8 mouse cellular contexts compared by ENCODE assay signal in genomic region chr4:134497223-134497622, GRCm38 (mm10). TPM values are rescaled to one million over a fixed set of nuclear protein-coding genes. Genes with fewer than 3 reads are reported as not detected.
DNase-seq lines count a peak whose midpoint lies in the region; ATAC-seq and TF ChIP-seq lines count a peak whose summit lies in the region.

No protein-coding gene starts in this region.

- intact Hi-C loops in left cerebral cortex, adult 2 months (cut with DNase I), result no loop called here
- intact Hi-C loops in left cerebral cortex, postnatal 25 days (cut with DNase I), result no loop called here

- peak overlapping the region; percentile 98 for H3K27ac ChIP-seq in left cerebral cortex, adult 2 months
- no peak overlapping the region for H3K27ac ChIP-seq in embryonic facial prominence, embryonic 11.5 days (replicated peaks; ENCODE audit: low read depth, low read length)
- peak overlapping the region; percentile 83 for H3K27ac ChIP-seq in intestine, embryonic 16.5 days (ENCODE audit: low read length)
- H3K27ac ChIP-seq in neural tube, embryonic 14.5 days (ENCODE audit: low read depth, low read length), result peak overlapping the region; percentile 70

- no peak for ATAC-seq in embryonic facial prominence, embryonic 11.5 days (replicated peaks; ENCODE audit: insufficient number of reproducible peaks, low FRiP score, low TSS enrichment, low read depth)
- ATAC-seq in intestine, embryonic 16.5 days, result peak; percentile 34
- peak; percentile 52 for ATAC-seq in neural tube, embryonic 14.5 days (ENCODE audit: low read depth)

- no peaks in the 10 kb centered on the region for H3K27me3 ChIP-seq in embryonic facial prominence, embryonic 11.5 days (ENCODE audit: control insufficient read depth, insufficient read depth, low read length)
- H3K27me3 ChIP-seq in intestine, embryonic 16.5 days (replicated peaks; ENCODE audit: control insufficient read depth, insufficient read depth, low read length), result no peaks in the 10 kb centered on the region
- H3K27me3 ChIP-seq in neural tube, embryonic 14.5 days (ENCODE audit: control insufficient read depth, insufficient read depth, low read length), result no peaks in the 10 kb centered on the region

- WGBS in embryonic facial prominence, embryonic 11.5 days, result 14% methylated on average over 6 of the region's 6 CpGs
- 16% methylated on average over 6 of the region's 6 CpGs for WGBS in intestine, embryonic 16.5 days
- WGBS in neural tube, embryonic 14.5 days, result 3% methylated on average over 6 of the region's 6 CpGs

- H3K36me3 ChIP-seq in embryonic facial prominence, embryonic 11.5 days (replicated peaks; ENCODE audit: control insufficient read depth, insufficient read depth, low read depth, low read length), result no peaks in the 10 kb centered on the region
- no peaks in the 10 kb centered on the region for H3K36me3 ChIP-seq in intestine, embryonic 16.5 days (ENCODE audit: control insufficient read depth, insufficient read depth, low read length)
- no peaks in the 10 kb centered on the region for H3K36me3 ChIP-seq in neural tube, embryonic 14.5 days (ENCODE audit: control insufficient read depth, insufficient read depth, low read length)

- no peak for TF ChIP-seq CTCF in left cerebral cortex, adult 2 months (IDR thresholded peaks at IDR 0.05)

- no peaks in the 10 kb centered on the region for H3K9me3 ChIP-seq in embryonic facial prominence, embryonic 11.5 days (replicated peaks; ENCODE audit: control insufficient read depth, low read length)
- no peaks in the 10 kb centered on the region for H3K9me3 ChIP-seq in intestine, embryonic 16.5 days (ENCODE audit: control insufficient read depth, low read length)
- no peaks in the 10 kb centered on the region for H3K9me3 ChIP-seq in neural tube, embryonic 14.5 days (ENCODE audit: control insufficient read depth, low read length)

- peak overlapping the region; percentile 68 for H3K9ac ChIP-seq in embryonic facial prominence, embryonic 11.5 days (replicated peaks; ENCODE audit: low read length)
- peak overlapping the region; percentile 69 for H3K9ac ChIP-seq in intestine, embryonic 16.5 days (ENCODE audit: low read depth, low read length)
- peak overlapping the region; percentile 66 for H3K9ac ChIP-seq in neural tube, embryonic 14.5 days (replicated peaks; ENCODE audit: low read depth, low read length)

- H3K4me2 ChIP-seq in embryonic facial prominence, embryonic 11.5 days (ENCODE audit: low read depth, low read length), result peak overlapping the region; percentile 95
- peak overlapping the region; percentile 88 for H3K4me2 ChIP-seq in intestine, embryonic 16.5 days (ENCODE audit: low read depth, low read length)
- H3K4me2 ChIP-seq in neural tube, embryonic 14.5 days (ENCODE audit: low read depth, low read length), result peak overlapping the region; percentile 90

- peak overlapping the region; percentile 87 for H3K4me3 ChIP-seq in left cerebral cortex, adult 2 months
- H3K4me3 ChIP-seq in embryonic facial prominence, embryonic 11.5 days (ENCODE audit: low read depth, low read length), result peak overlapping the region; percentile 49
- peak overlapping the region; percentile 56 for H3K4me3 ChIP-seq in intestine, embryonic 16.5 days (ENCODE audit: low read length)
- H3K4me3 ChIP-seq in neural tube, embryonic 14.5 days (ENCODE audit: low read depth, low read length), result peak overlapping the region; percentile 47

- no peak for DNase-seq in left cerebral cortex, adult 2 months (ENCODE audit: extremely low spot score in 1 of 2, low spot score in 2 of 2)
- no peak for DNase-seq in left cerebral cortex, postnatal 25 days (ENCODE audit: low spot score in 2 of 2)
- DNase-seq in embryonic facial prominence, embryonic 11.5 days (ENCODE audit: low spot score), result no peak
- no peak for DNase-seq in embryo, embryonic 9.5 days (ENCODE audit: extremely low spot score)
- DNase-seq in embryo, embryonic 11 days, result no peak
- DNase-seq in left cerebral cortex, adult 18-20 months (ENCODE audit: low spot score in 2 of 2), result no peak

- peaks cover 5% of the 10 kb centered on the region for H3K4me1 ChIP-seq in embryonic facial prominence, embryonic 11.5 days (ENCODE audit: control insufficient read depth, insufficient read depth, low read length)
- H3K4me1 ChIP-seq in intestine, embryonic 16.5 days (ENCODE audit: control insufficient read depth, insufficient read depth, low read length), result peaks cover 25% of the 10 kb centered on the region
- H3K4me1 ChIP-seq in neural tube, embryonic 14.5 days (ENCODE audit: control insufficient read depth, insufficient read depth, low read length), result peaks cover 15% of the 10 kb centered on the region

RNA-seq across cellular contexts. Expression of gene Paqr7, which starts 0.7 kb away (rescaled TPM):
- total RNA-seq in left cerebral cortex, adult 2 months (2021), result 10 to 100 TPM; 69.3 to 77.9 TPM
- 10 to 100 TPM; 61.2 to 63.3 TPM for total RNA-seq in left cerebral cortex, postnatal 25 days (2021)
- 0.87 and 0.93 TPM in 2 replicates for polyA plus RNA-seq in embryonic facial prominence, embryonic 11.5 days (2014; fragmentation: Nextera tagmentation; extraction: Ambion mirVana)
- 23.6 and 32.1 TPM in 2 replicates for polyA plus RNA-seq in intestine, embryonic 16.5 days (2015; fragmentation: Nextera tagmentation; extraction: Ambion mirVana)
- 9.8 and 13.7 TPM in 2 replicates for polyA plus RNA-seq in neural tube, embryonic 14.5 days (2014; fragmentation: Nextera tagmentation; extraction: Ambion mirVana)
- total RNA-seq in left cerebral cortex, adult 18-20 months (2021), result 10 to 100 TPM; 63.5 to 70.1 TPM

RNA-seq across cellular contexts. Expression of gene Aunip, which starts 13.6 kb away (rescaled TPM):
- total RNA-seq in left cerebral cortex, adult 2 months (2021), result under 1 TPM; 0.54 to 0.63 TPM
- under 1 TPM; 0.37 to 0.60 TPM for total RNA-seq in left cerebral cortex, postnatal 25 days (2021)
- 7.0 and 8.3 TPM in 2 replicates for polyA plus RNA-seq in embryonic facial prominence, embryonic 11.5 days (2014; fragmentation: Nextera tagmentation; extraction: Ambion mirVana)
- polyA plus RNA-seq in intestine, embryonic 16.5 days (2015; fragmentation: Nextera tagmentation; extraction: Ambion mirVana), result 14.4 and 14.6 TPM in 2 replicates
- polyA plus RNA-seq in neural tube, embryonic 14.5 days (2014; fragmentation: Nextera tagmentation; extraction: Ambion mirVana), result 0.43 and 0.76 TPM in 2 replicates
- under 1 TPM in 1 of 2 experiments, not detected in 1; 0.54 TPM for total RNA-seq in left cerebral cortex, adult 18-20 months (2021)

RNA-seq across cellular contexts. Expression of gene Stmn1, which starts 29.1 kb away (rescaled TPM):
- 1,000 to 10,000 TPM in 1 of 2 experiments, 100 to 1,000 TPM in 1; 990 to 1,034 TPM for total RNA-seq in left cerebral cortex, adult 2 months (2021)
- 1,000 to 10,000 TPM in 1 of 2 experiments, 100 to 1,000 TPM in 1; 940 to 1,084 TPM for total RNA-seq in left cerebral cortex, postnatal 25 days (2021)
- 3,252 and 3,396 TPM in 2 replicates for polyA plus RNA-seq in embryonic facial prominence, embryonic 11.5 days (2014; fragmentation: Nextera tagmentation; extraction: Ambion mirVana)
- polyA plus RNA-seq in intestine, embryonic 16.5 days (2015; fragmentation: Nextera tagmentation; extraction: Ambion mirVana), result 982 and 1,127 TPM in 2 replicates
- 5,364 and 5,581 TPM in 2 replicates for polyA plus RNA-seq in neural tube, embryonic 14.5 days (2014; fragmentation: Nextera tagmentation; extraction: Ambion mirVana)
- 1,000 to 10,000 TPM; 1,034 to 1,073 TPM for total RNA-seq in left cerebral cortex, adult 18-20 months (2021)

RNA-seq across cellular contexts. Expression of gene Mtfr1l, which starts 38.0 kb away (rescaled TPM):
- total RNA-seq in left cerebral cortex, adult 2 months (2021), result 10 to 100 TPM; 60.6 to 66.1 TPM
- 10 to 100 TPM; 60.2 to 60.7 TPM for total RNA-seq in left cerebral cortex, postnatal 25 days (2021)
- 137 and 138 TPM in 2 replicates for polyA plus RNA-seq in embryonic facial prominence, embryonic 11.5 days (2014; fragmentation: Nextera tagmentation; extraction: Ambion mirVana)
- 97.1 and 97.5 TPM in 2 replicates for polyA plus RNA-seq in intestine, embryonic 16.5 days (2015; fragmentation: Nextera tagmentation; extraction: Ambion mirVana)
- 195 and 199 TPM in 2 replicates for polyA plus RNA-seq in neural tube, embryonic 14.5 days (2014; fragmentation: Nextera tagmentation; extraction: Ambion mirVana)
- 10 to 100 TPM; 65.3 to 66.0 TPM for total RNA-seq in left cerebral cortex, adult 18-20 months (2021)

RNA-seq across cellular contexts. Expression of gene Selenon, which starts 54.7 kb away (rescaled TPM):
- 10 to 100 TPM; 22.2 to 23.2 TPM for total RNA-seq in left cerebral cortex, adult 2 months (2021)
- total RNA-seq in left cerebral cortex, postnatal 25 days (2021), result 10 to 100 TPM; 18.6 to 20.9 TPM
- 23.6 and 34.4 TPM in 2 replicates for polyA plus RNA-seq in embryonic facial prominence, embryonic 11.5 days (2014; fragmentation: Nextera tagmentation; extraction: Ambion mirVana)
- 4.7 and 5.5 TPM in 2 replicates for polyA plus RNA-seq in intestine, embryonic 16.5 days (2015; fragmentation: Nextera tagmentation; extraction: Ambion mirVana)
- polyA plus RNA-seq in neural tube, embryonic 14.5 days (2014; fragmentation: Nextera tagmentation; extraction: Ambion mirVana), result 11.2 and 12.1 TPM in 2 replicates
- 10 to 100 TPM; 23.1 to 25.7 TPM for total RNA-seq in left cerebral cortex, adult 18-20 months (2021)
